Mouse (Mus musculus) kidney, adult 9 months (tissue): ENCODE measurements around the gene Fbxw7.
A peak's percentile ranks its signal among the peaks of the same experiment; 100 is the strongest.

Experiments used
- DNase-seq: peaks from one replicate; pipeline ENCODE4 v3.0.0; 2022

Gene Fbxw7

GRCm38 (mm10) chr3:84814762-84815381, at the start of gene Fbxw7:
TSS of gene Fbxw7 (plus strand) at chr3:84815268.
- DNase-seq: peak; percentile 12

GRCm38 (mm10) chr3:84768940-84769339, 46.1 kb upstream of the Fbxw7 start:
- no peak for DNase-seq

GRCm38 (mm10) chr3:84769411-84769810, 45.7 kb upstream of the Fbxw7 start:
- DNase-seq: no peak

GRCm38 (mm10) chr3:84770518-84770917, 44.5 kb upstream of the Fbxw7 start:
- DNase-seq: no peak

- DNase-seq: no peak
These were observed 43.1 kb upstream of the Fbxw7 start for GRCm38 (mm10) chr3:84771980-84772379.

GRCm38 (mm10) chr3:84774246-84775066, 40.6 kb upstream of the Fbxw7 start:
- peak; percentile 20 for DNase-seq

- DNase-seq: peak; percentile 39
These were observed 40.0 kb upstream of the Fbxw7 start for GRCm38 (mm10) chr3:84775067-84775423.

- no peak for DNase-seq
These were observed 39.5 kb upstream of the Fbxw7 start for GRCm38 (mm10) chr3:84775577-84775976.

- DNase-seq: no peak
These were observed 39.0 kb upstream of the Fbxw7 start for GRCm38 (mm10) chr3:84776084-84776483.

- DNase-seq: no peak
These were observed 27.2 kb upstream of the Fbxw7 start for GRCm38 (mm10) chr3:84787914-84788313.

GRCm38 (mm10) chr3:84804036-84804435, 11.0 kb upstream of the Fbxw7 start:
- DNase-seq: no peak

- DNase-seq: no peak
These were observed 8.9 kb upstream of the Fbxw7 start for GRCm38 (mm10) chr3:84806206-84806605.

GRCm38 (mm10) chr3:84807826-84808225, 7.2 kb upstream of the Fbxw7 start:
- DNase-seq: no peak

GRCm38 (mm10) chr3:84808906-84809305, 6.2 kb upstream of the Fbxw7 start:
- DNase-seq: no peak

GRCm38 (mm10) chr3:84810803-84811202, 4.3 kb upstream of the Fbxw7 start:
- no peak for DNase-seq

- no peak for DNase-seq
These were observed 1.5 kb upstream of the Fbxw7 start for GRCm38 (mm10) chr3:84813436-84814156.

GRCm38 (mm10) chr3:84814157-84814761, 809 bp upstream of the Fbxw7 start:
- DNase-seq: peak; percentile 99

- DNase-seq: peak; percentile 11
These were observed 393 bp downstream of the Fbxw7 start for GRCm38 (mm10) chr3:84815461-84815860.

- no peak for DNase-seq
These were observed 1.9 kb downstream of the Fbxw7 start for GRCm38 (mm10) chr3:84816951-84817350.

- no peak for DNase-seq
These were observed 5.7 kb downstream of the Fbxw7 start for GRCm38 (mm10) chr3:84820654-84821201.

- DNase-seq: no peak
These were observed 10.9 kb downstream of the Fbxw7 start for GRCm38 (mm10) chr3:84825990-84826389.

- no peak for DNase-seq
These were observed 11.3 kb downstream of the Fbxw7 start for GRCm38 (mm10) chr3:84826405-84826804.

GRCm38 (mm10) chr3:84826938-84827337, 11.9 kb downstream of the Fbxw7 start:
- no peak for DNase-seq
